Mouse (Mus musculus) CD4-positive helper T cell, adult 2 months (primary cell): ENCODE results near the gene Aknad1.

Experiments
- DNase-seq: peaks from one replicate; pipeline ENCODE4 v3.0.0-alpha.2; 2012; ENCODE audit warnings: low read depth, missing footprints, low spot score

Gene Aknad1

DNA sequence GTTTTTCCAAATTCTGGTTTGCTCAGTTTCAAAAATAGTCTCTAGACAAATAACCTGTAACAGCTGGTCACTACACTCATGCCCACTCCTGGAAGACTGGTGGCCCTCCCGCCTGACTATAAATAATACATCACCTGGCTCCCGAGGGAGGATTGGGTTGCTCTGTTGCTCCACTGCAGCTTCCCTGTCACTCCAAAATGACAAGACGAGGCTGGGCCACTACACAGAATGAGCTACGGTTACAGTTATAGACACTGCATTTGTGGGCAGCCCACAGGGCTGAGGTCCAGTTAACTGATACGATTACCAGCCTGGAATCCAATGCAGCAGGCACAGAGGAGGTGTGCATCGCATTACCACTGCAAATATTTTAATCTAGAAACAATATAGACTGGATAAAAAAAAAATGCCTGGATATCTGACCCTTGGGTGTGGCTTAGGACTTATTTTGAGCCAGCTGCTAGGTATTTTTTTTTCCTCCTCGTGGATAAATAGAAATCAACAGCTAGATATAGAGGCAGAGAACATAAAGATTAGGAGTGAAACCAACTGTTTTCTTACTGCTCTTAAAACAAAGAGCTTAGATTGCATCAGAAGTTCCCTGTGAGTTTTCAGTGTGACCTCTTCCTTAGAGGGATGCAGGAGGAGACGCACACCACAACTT is at the start of gene Aknad1:
Gene Aknad1 (plus strand): TSS at position 614 of the 664 bp plus-strand sequence.
- DNase-seq: no peak

DNA sequence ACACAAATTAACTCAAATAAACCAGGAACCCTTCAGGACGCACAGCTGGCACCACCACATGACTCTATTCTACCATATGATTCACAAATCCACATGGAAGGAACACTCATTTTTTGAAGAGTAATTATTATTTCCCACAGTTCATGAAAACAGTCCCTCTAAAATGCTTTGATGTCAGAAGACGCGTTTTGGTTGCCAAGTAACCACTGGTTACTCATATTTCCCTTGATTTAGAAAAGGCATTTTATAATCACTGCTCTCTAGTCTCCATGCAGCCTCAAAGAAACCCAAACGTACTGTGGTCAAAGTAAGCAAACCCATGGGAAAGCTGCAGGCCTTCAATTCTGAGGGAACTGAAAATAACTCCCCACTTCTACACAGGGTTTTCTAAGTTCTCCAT is 49.5 kb upstream of the Aknad1 start:
- no peak for DNase-seq

DNA sequence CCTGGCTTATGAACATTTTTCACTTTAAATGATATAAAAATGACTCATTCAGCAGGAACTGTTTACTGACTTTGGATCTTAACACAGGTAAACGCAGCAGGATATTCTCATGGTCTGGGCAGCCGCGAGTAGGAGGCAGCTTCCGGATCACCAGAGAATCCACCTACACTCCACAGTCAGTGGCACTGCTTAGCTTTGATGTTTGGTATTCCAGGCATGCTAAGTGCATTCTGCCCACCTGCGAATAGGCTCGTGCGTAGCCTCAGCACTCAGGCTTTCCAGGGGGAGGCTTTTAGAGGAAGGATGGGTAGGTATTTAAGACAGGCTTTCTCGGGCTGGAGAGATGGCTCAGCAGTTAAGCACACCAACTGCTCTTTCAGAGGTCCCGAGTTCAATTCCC is 45.1 kb upstream of the Aknad1 start:
- DNase-seq: no peak

DNA sequence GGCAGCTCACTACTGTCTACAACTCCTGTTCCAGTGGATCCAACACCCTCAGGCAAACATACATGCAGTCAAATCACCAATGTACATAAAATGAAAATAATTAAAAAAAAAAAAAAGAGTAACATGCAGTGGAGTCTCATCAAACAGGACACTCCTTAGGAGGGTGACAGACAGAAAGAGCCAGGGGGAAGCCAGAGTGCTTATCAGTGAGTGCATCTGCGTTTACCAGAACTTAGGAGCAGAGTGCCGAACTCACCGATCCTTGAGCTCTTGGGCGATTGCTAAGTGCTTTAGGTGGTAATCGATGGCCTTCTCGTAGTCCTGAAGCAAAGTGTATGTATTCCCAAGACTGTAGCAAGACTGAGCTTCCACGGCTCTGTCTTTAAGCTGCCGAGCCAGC is 40.8 kb upstream of the Aknad1 start:
- no peak for DNase-seq

DNA sequence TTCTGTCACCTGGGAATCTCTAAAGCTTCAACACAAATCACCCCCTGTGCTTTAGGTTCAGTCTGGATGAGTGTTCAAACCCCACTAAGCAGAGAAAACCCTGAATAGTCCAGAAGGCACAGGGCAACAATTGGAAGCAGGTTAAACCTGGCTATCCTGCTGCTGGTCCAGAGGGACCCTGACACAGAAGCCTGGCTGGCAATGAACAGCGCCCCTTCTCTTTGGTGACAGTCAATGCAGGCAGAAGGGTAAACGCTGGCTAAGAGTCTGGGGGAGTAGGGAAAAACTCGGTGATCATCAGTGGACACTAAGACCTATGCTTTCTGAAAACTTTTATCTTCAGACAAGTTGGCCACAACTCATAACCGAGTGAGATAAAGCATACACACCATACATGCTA is 39.7 kb upstream of the Aknad1 start:
- no peak for DNase-seq

DNA sequence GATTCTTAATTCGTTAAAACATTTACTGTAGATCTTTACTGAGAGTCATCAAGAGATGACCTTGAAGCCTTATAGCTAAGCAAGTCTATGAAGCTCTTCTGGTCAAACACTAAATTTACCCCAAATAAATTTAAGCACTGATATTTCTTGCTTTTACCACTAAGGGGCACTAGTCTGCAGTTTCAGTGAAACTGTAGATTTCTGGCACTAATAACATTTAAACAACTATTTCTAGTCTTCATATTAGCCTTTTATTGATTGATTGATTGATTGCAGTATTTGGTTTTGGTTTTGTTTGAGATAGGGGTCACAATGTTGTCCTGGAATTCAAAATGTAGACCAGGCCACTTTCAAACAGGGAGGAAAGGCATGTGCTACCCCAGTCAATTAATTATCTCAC is 38.2 kb upstream of the Aknad1 start:
- peak; percentile 36 for DNase-seq

DNA sequence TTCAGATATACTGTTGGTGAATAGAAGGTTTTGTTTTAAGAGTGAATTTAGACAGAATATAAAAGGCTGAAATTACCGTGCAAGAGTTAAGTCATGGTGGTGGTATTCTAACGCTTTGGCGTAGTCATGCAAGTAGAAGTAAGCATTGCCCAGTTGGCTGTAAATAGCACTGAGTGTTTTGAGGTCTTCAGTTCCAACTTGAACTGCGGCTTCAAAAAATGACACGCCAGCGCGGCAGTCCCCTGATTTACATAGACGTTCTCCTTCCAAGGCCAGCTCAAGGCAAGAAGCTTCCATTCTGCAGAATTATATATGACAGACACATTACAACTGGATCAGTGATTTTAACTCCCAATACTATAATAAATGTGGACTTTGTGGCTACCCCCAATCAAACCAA is 36.7 kb upstream of the Aknad1 start:
- no peak for DNase-seq

DNA sequence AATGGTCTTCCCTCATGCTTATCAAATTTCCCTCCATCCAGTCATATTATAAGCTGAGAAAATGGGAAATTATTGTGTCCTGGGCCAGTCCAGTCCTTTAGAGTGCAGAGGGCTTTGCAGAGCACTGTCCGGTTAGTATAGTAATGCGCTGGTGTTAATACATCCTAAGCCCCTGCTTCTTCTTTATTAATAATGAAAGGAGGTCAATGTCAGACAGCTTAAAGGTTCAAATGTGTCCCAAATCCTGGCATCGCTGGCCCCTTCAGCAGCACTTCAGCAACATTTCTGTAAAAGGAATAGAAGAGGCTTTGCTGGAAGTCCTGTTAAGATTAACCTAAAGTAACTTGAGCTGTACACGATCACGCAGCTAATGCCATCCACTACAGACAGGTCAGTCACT is 28.2 kb upstream of the Aknad1 start:
- DNase-seq: no peak

DNA sequence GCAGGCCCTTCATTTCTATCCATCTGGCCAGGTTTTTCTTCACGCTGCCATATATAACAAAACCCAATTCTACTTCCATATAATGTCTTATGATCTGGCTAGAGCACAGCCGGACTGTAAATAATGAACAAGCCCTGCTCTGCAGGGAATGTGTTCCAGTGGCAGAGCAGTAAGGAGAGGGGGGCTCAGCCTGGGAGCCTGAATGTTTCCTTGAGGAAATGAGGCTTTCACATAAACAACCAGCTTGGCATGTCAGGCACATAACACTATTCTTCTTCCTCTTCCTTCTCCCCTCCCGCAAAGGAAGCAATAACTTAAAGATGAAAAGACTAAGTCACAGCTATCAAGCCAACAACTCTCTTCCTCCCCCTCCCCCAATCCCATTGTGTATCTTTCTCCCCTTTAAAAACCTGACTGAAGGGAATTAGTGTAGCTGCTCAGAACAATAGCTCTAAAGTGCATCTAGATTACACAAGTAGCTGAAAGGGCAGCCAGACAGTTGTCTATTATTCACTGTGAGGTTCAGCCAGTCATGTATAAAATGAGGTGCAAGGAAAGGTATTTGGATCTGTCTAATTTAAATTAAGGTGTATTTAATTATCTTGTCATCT is 26.3 kb upstream of the Aknad1 start:
- peak; percentile 25 for DNase-seq

DNA sequence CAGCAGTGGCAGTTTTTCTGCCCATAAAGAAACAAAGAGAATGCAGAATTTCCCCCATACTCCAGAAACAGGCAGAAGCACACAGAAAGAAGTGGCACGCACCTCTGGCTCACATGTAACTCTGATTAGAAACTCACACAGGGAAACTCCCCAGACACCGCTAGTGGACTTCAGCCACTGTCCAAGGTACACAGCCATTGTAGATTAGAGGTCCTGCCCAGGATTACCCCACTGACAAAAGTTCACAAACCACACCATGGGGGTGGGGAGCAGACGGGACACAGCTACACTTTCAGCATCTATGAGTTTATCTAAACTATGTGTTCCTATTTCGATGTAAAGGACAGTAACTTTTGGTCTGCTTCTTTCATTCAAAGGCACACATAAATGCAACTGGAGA is 24.6 kb upstream of the Aknad1 start:
- no peak for DNase-seq

DNA sequence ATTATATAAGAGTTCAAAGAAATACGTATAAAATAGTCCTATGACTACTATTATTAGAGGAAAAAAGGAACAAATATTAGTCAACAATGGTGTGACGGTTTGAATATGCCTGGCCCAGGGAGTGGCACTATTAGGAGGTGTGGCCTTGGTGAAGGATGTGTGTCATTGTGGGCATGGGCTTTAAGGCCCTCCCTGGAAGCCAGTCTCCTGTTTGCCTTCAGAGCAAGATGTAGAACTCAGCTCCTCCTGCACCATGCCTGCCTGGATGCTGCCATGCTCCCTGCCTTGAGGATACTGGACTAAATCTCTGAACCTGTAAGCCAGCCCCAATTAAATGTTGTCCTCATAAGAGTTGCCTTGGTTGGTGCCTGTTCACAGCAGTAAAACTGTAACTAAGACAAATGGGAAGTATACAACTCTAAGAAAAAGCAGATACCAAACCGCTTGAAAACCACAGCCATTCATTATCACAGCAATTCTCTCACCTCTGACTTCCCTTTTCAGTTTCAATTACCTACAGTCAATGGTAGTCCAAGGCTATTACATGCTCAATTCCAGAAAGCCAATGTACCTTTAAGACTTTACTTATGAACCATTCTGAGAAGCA is 21.5 kb upstream of the Aknad1 start:
- peak; percentile 55 for DNase-seq

DNA sequence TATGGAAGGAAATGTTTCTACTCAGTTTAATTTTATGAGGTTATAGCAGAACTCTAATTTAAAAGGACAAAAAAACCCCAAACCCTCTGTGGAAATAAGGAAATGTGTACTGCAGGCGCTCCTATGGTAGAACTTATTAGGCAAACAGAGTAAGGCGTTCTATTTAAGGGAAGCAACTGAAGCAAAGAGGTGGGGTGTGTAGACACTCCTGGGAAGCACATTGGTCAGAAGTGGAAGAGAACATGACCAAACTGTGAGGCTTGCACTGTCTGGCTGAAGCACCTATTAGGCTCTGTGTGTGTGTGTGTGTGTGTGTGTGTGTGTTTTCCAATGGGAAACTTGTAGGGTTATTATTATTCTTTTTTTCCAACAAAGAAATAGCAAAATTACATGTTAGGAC is 20.1 kb upstream of the Aknad1 start:
- no peak for DNase-seq

DNA sequence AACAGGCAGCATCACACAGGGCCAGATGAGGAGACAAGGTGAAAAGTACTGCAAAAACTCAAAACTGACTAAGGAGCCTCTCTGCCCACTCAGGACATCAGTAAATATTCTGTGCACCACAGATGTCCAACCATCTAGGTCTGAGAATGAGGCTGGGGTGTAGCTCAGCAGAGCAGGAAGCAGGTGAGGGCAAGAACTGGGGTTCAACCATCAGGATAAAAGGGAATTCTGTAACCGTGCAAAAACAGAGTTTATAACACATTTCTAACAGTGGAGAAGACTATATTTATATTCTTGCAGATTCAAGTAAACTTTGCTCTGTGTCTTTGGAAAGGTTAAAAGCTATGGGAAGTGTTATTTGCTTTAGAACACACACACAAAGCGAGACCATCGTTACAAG is 19.7 kb upstream of the Aknad1 start:
- DNase-seq: no peak

DNA sequence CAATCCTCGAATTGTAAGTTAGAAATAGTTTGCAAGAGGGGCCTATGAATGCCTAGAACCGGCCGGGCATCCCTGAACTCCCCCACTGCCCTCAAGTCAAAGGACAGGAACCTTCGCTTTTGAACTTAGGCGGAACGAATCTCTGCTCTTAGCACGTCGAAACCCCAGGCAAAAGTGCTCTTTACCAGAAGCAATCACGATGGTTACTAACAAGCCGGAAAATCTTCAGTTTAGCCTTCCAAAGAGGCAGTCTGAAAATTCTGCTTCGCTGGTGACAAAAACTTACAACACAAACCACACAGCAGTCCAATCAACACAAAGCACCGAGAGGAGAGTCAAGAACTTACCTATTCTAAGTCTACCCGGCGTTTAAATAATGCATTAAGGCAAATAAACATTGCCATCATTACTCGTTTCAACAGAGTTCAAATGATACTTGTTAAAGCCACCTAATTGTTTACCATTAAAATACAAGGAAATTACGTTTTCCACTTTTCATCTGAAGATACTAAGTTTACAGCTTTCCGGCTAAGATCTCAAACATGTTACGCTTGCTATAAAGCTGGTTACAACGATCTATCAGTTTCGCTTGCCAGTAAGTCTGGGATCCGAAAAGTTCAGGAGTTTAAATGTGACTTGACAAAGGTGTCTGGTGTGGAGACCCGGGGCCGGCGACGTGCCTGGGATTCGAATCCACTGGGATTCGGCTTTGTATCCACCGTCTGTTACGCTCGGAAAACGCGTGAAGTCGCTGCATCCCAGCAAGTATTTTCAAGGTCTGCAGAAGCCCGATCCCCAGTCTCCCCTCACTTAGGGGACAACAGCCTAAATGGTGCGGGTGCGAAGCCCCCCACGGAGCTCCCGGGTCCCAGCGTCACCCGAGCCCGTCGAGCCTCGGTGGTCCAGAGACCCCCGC is 18.1 kb upstream of the Aknad1 start:
- peak; percentile 21 for DNase-seq

DNA sequence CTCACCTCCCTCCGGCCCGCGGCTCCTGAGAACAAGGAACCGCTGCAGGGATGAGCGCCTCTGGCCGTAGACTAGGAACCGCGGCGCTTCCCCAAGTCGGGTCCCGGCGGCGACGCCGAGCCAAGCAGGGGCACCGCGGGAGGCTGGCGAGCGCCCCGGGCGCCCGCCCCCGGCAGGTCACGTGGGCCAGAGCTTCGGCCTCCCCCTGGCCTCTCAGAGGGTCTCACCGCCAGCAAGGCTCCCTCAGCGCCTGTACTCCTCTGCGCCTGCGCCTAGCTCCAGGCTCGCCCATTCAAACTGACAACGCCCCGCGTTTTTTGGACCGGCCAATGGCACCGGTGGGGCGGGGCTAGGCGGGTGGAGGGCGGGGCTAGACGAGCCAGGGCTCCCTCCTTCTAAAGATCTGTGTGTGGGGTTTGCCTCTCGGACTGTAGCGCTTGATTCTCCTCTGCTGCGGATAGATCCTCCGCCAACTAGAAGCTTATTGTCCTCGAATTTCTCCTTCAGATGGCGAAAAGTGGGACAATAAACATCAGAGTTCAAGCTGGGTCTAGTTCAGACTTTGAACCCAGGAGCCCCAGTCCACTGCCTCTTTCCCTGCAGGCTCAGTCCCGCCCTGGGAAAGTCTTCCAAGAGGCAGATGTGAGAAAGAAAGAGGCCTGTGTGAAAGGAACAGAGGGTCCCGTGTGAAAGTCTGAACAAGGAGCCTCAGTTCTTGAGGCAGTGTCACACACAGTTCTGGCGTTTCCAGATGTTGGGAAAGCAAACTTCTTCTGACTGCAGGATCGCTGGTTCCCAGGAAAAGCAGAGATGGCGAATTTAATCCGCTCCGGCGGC is 17.2 kb upstream of the Aknad1 start, which contains the start of gene Gpsm2:
Gene Gpsm2 (minus strand): TSS at position 274 of the 837 bp plus-strand sequence.
- DNase-seq: peak; percentile 93

DNA sequence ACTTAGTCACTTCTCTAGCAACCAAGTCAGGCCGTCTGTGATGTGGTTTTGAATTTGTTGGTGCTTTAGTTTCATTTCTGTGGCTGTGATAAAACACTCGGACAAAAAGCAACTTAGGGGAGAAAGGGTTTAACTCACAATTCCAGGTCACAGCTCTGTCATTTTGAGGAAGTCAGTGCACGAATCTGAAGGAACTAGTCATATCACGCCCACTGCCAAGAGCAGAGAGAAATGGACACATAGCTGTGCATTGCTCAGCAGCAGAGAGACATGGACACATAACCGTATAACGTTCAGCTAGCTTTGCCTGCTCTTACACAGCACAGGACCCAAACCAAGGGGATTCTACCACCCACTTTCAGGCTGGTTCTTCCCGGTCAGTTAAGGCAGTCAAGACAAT is 13.0 kb upstream of the Aknad1 start:
- DNase-seq: peak; percentile 20

DNA sequence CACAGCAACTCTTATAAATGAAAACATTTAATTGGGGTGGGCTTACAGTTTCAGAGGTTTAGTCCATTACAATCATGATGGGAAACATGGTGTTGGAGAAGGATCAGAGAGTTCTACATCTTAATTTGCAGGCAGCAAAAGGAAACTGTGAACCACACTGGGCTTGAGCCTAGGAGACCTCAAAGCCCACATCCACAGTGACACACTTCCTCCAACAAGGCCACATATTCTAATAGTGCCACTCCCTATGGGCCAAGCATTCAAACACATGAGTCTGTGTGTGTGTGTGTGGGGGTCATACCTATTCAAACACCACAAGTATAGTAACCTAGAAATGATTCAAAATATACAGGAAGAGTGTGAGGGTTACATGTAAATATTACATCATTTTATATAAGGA is 12.1 kb upstream of the Aknad1 start:
- DNase-seq: peak; percentile 26

DNA sequence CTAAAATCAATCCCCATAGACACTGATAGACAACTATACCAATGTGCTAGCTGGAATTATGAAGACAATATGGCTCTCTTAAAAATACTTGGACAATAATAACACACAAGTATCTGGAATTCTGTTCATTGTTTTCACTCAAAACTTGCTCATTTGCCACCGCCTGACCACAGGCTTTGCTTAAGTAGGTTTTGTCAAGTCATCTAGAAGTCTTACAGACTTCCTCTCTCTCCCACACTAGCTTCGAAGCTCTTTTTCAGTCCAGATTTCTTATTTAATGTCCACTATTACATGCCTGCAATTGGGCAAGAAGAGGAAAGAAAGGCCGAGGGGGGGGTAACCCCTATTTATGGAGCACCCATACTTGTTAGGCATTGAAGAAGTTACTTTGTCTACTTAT is 11.7 kb upstream of the Aknad1 start:
- no peak for DNase-seq

DNA sequence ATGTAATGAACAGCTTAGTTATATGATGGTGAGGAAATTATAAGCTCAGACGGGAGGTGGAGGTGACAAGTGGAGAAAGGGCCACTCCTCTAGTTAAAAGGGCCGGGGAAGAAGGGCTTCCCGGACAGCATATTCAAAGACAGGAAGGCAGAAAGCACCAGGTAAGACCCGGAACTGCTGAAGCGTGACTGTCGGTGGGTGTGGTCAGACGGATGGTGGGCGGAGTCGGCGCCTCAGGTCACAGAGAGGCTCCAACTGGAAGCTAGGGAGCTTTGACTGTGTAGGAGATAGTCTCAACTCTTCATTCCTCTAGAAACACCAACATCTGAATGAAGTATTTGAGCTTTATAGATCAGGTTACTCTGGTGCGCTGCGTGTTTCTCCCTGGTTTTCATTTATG is 9.1 kb upstream of the Aknad1 start:
- DNase-seq: peak; percentile 41

DNA sequence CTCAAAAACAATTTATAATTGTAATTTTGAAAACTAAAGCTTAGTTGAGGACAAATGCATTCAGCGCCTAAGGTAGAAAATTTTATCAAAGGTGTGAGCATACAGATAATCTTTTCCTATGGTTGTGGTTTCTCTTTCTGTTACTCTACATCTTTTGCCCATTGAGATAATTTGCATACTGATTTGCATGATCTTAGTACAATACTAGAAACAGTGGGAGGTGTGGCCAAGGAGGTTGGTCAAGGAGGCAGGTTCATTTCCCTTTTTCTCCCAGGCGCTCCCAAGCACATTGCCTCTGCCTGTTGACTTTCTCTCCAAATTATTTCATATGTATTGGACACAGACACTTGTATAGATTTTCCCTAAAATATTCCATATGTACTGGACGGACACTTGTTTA is 1.7 kb upstream of the Aknad1 start:
- DNase-seq: peak; percentile 12

DNA sequence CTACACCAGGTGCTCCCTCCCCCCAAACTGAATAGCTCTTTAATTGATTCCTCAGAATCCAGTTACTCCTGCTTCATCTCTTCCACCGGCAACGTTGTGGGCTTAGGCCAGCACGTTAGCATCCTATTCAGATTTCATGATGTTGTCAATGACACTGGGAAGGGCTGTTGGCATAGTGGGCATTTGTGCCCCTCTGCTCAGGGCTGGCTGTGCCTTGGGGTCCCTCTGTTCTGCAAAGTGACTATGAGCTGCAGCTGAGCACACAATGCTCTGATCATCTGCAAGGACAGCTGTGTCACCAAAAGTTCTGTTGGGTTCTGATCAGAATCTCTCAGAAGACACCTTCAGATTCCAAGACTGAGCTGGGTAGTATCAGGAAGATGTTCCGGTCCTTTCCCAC is 4.6 kb downstream of the Aknad1 start:
- no peak for DNase-seq
